Mouse (Mus musculus): ENCODE data around the gene Fam83f.

Gene Fam83f

GRCm38 (mm10) chr15:80744667-80745422 is 73.2 kb downstream of the Fam83f start:
- DNase-seq: no peak

GRCm38 (mm10) chr15:80748979-80749378 is 77.3 kb downstream of the Fam83f start:
- no peak for DNase-seq
